Mouse (Mus musculus) heart, adult 2 months (tissue): ENCODE measurements around the gene Tgfbi. TPM values are rescaled to one million over a fixed set of nuclear protein-coding genes. Genes with fewer than 3 reads are reported as not detected.

Experiments used
- DNase-seq, 2 experiments: peaks; one replicate each; pipeline ENCODE4 v3.0.0; 2021
- H3K27ac ChIP-seq: fragments of 200-600 bp; 2 replicates; pipeline ENCODE4 v1.8.1; 2022
- H3K27me3 ChIP-seq: fragments of 200-500 bp; 2 replicates; pipeline ENCODE4 v1.6.1; 2012; ENCODE audit warnings: mild to moderate bottlenecking, low read length, inconsistent platforms, mixed read lengths; ENCODE audit not compliant: control insufficient read depth, insufficient read depth
- H3K36me3 ChIP-seq: fragments of 200-500 bp; 2 replicates; pipeline ENCODE4 v1.6.1; 2012; ENCODE audit warnings: low read length, inconsistent platforms; ENCODE audit not compliant: control insufficient read depth, insufficient read depth
- H3K4me1 ChIP-seq: fragments of 200-500 bp; 2 replicates; pipeline ENCODE4 v1.6.1; 2011; ENCODE audit warnings: low read length; ENCODE audit not compliant: control insufficient read depth, insufficient read depth
- H3K4me3 ChIP-seq: fragments of 200-600 bp; 2 replicates; pipeline ENCODE4 v1.8.1; 2022
- H3K79me2 ChIP-seq: fragments of 200-500 bp; replicated peaks from 2 replicates; pipeline ENCODE4 v1.6.1; 2012; ENCODE audit warnings: mild to moderate bottlenecking, inconsistent platforms, low read length, moderate library complexity, mixed read lengths; ENCODE audit not compliant: control insufficient read depth, insufficient read depth
- H3K9ac ChIP-seq: fragments of 200-500 bp; 2 replicates; pipeline ENCODE4 v1.6.1; 2012; ENCODE audit warnings: low read depth, mild to moderate bottlenecking, control low read depth, inconsistent platforms, low read length, mixed read lengths
- CTCF ChIP-seq: fragments of 200-600 bp; IDR thresholded peaks from 2 replicates; pipeline ENCODE4 v1.8.1; 2022; ENCODE audit warnings: antibody characterized with exemption, mild to moderate bottlenecking, moderate library complexity
- EP300 ChIP-seq: fragments of 200-500 bp; IDR thresholded peaks from 2 replicates; pipeline ENCODE4 v1.6.1; 2011; ENCODE audit warnings: low read depth, low read length, control low read depth; ENCODE audit not compliant: insufficient read depth
- POLR2A ChIP-seq: fragments of 200-500 bp; IDR thresholded peaks from 2 replicates; pipeline ENCODE4 v1.6.1; 2011; ENCODE audit warnings: mild to moderate bottlenecking, low read depth, low read length, control low read depth; ENCODE audit not compliant: insufficient read depth
- WGBS: fragments of 180-500 bp; shearing (Covaris S2); methylation state at CpG from one replicate; pipeline ENCODE4 v1.1.7; 2018; 5-methylcytosine and 5-hydroxymethylcytosine counted together
- intact Hi-C: fragments of 180-260 bp; cut with DNase I; formaldehyde crosslinking; loops from one replicate; pipeline ENCODE4 v1.15.1; 2025
- long read RNA-seq: library from polyadenylated mRNA; stranded (forward); transcript quantifications from one replicate; pipeline ENCODE4 v2.0.0, GENCODE M21; 2021
- polyA plus RNA-seq: library from polyadenylated mRNA; depleted of rRNA; stranded (reverse); fragments of >200 nt; gene quantifications from 2 replicates; pipeline ENCODE4 v1.2.3, GENCODE M21; 2012; rRNA removed
- total RNA-seq, 2 experiments: library from RNA; stranded (reverse); gene quantifications; 2 replicates each; pipeline ENCODE4 v1.2.3; 2021

Gene Tgfbi
- total RNA-seq: 10 to 100 TPM; 19.7 to 20.9 TPM
- polyA plus RNA-seq: 22.1 and 22.2 TPM in 2 replicates
- long read RNA-seq, partial matches to known transcripts: 2 of 5 reads
- long read RNA-seq, other reads (novel, unspliced or antisense): 0 of 5 reads

DNA sequence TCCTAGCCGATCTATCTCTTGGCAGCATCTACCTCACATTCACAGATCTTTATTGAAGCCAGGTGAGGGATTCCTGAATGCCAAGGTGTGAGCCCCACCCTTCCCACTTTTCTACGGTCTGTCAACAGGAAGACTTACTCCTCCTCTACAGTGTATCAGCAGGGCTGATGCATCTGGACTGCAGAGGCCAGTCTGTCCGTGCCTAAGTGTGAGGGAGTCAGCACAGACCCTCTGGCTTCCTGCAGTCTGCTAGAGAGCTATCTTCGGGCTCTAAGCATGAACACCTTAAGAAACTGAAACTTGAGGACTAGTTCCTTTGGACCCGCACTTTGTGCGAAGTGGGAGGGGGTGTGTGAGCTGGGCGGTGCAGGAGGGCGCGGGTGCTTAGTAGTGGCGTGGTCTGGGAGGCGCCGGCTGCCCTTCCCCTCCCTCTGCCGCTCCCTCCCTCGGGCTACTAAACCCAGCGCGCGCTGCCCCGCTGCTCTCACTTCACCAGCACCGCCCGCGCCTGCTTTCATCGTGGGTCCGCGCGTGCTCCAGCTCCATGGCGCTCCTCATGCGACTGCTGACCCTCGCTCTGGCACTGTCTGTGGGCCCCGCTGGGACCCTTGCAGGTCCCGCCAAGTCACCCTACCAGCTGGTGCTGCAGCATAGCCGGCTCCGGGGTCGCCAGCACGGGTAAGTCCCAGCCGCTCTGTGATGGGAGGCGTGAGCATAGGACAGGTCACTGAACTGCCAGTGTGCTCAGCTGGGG, at the start of gene Tgfbi:
Gene Tgfbi, plus strand, starts transcription at position 421 of the 754 bp plus-strand sequence.
- intact Hi-C loops: no loop called here
- peak within 1 kb of the TSS; percentile 73 for H3K9ac ChIP-seq
- DNase-seq: peak; percentile 71 to 73
- peaks cover 22% of the 10 kb centered on the region for H3K4me1 ChIP-seq
- TF ChIP-seq POLR2A (peak; percentile 38; the same call in 1 of the 2 replicates), CTCF (no peak)
- H3K27me3 ChIP-seq: peaks cover 3% of the 10 kb centered on the region; the same call in 1 of the 2 replicates
- H3K36me3 ChIP-seq: no peaks in the 10 kb centered on the region
- 3% methylated on average over 36 of the region's 36 CpGs for WGBS
- peak within 1 kb of the TSS; percentile 48 for H3K4me3 ChIP-seq
- peak within 1 kb of the TSS; percentile 38 for H3K27ac ChIP-seq
- H3K79me2 ChIP-seq: no peaks in the 10 kb centered on the region

DNA sequence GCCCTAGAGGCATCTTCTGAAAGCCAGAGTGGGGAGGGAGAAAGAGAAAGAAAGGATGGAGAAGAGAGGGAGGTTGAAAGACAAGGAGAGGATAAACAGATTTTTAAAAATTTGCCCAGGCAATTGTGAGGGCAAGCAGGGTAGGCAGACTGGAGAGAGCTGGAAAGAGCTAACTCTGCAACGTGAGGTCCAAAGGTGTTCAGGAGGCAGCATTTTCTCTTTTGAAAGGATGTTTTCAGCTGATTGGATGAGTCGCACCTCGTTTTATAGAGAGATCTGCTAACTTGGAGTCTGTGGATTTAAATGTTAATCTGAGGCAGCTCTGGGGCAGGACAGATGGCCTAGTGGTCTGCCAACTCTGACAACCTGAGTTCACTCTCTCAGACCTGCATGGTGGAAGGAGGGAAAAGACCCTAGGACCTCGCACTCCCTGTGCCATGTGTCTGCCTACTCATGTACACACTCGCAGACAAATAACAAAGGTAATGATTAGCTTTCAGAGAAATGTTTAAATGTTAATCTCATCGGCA, 49.4 kb upstream of the Tgfbi start:
- no peak overlapping the region for H3K27ac ChIP-seq
- no peak overlapping the region for H3K9ac ChIP-seq
- H3K27me3 ChIP-seq: no peaks in the 10 kb centered on the region
- H3K79me2 ChIP-seq: no peaks in the 10 kb centered on the region
- intact Hi-C loops: no loop called here
- H3K4me1 ChIP-seq: peaks cover 1% of the 10 kb centered on the region; the same call in 1 of the 2 replicates
- no peaks in the 10 kb centered on the region for H3K36me3 ChIP-seq
- no peak overlapping the region for H3K4me3 ChIP-seq
- 88% methylated on average over 6 of the region's 6 CpGs for WGBS
- no peak for TF ChIP-seq POLR2A
- no peak for TF ChIP-seq CTCF
- TF ChIP-seq EP300: no peak
- DNase-seq: no peak

DNA sequence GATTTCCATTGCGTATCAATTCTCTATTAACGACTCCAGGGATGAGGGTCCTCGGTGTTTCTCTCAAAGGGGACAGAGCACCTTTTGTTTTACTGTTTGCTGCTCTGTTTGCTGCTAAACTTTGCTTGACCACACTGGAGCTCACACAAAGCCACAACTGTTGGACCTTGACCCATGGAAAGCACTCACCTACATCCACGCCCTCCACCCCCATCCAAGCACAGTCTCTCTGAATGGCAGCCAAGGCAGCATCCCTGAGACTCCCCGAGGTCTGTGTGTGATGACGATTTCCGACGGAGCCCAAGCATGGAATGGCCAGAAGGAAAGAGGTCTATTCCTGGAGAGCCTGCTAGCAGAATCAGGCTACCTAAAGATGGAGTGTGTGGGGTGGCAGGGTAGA, 48.2 kb upstream of the Tgfbi start:
- Histone ChIP-seq H3K36me3 (no peaks in the 10 kb centered on the region), H3K27ac (no peak overlapping the region), H3K4me3 (no peak overlapping the region), H3K9ac (no peak overlapping the region), H3K27me3 (no peaks in the 10 kb centered on the region), H3K79me2 (no peaks in the 10 kb centered on the region), H3K4me1 (peaks cover 1% of the 10 kb centered on the region; the same call in 1 of the 2 replicates)
- 77% methylated on average over 8 of the region's 8 CpGs for WGBS
- DNase-seq: no peak
- TF ChIP-seq CTCF (no peak), POLR2A (no peak), EP300 (no peak)
- intact Hi-C loops: no loop called here

DNA sequence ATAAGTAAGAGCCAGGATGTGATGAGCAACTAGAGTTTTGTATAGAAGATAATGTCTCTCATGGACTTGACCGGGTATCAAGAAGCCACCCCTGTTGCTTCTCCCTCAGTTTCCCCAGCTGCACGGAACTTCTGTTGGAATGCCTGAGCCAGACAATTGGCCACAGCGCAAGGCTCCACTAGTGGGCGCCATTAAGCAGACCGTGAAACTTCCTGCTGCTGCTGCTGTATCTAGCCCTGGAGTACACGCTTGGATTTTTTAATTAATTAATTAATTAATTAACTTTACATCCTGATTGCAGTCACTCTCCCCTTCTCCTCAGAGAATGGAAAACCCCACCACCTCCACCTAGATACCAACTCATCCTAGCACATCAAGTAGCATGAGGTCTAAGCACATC, 46.2 kb upstream of the Tgfbi start:
- no peak overlapping the region for H3K27ac ChIP-seq
- 38% methylated on average over 6 of the region's 6 CpGs for WGBS

DNA sequence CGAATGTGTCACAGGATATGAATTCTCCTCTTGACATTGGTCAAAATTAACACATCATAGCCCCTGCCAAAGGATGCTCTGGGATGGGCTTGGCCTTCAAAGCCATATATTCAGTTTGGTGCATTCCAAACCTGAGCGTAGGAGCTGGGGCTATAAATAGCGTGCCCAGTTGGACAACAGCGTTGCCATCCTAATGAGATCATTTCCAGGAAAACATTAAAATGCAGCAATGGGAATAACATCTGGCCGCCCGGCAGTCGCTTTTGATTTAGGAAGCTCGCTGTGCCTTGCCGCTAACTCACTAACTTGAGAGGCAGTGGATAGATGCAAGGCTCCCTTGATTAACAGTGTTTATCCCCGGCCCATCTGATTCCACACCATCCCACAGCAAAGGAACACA, 43.0 kb upstream of the Tgfbi start:
- intact Hi-C loops: no loop called here
- 24% methylated on average over 10 of the region's 10 CpGs for WGBS
- Histone ChIP-seq H3K9ac (no peak overlapping the region), H3K4me3 (no peak overlapping the region), H3K27ac (peak overlapping the region; percentile 54), H3K4me1 (peaks cover 5% of the 10 kb centered on the region), H3K27me3 (no peaks in the 10 kb centered on the region), H3K79me2 (no peaks in the 10 kb centered on the region), H3K36me3 (no peaks in the 10 kb centered on the region)
- TF ChIP-seq CTCF (no peak), POLR2A (no peak), EP300 (peak; percentile 53; the same call in 1 of the 2 replicates)
- peak in 1 of 2 experiments; percentile 43 for DNase-seq

More for the DNA sequence above, 46.2 kb upstream of the Tgfbi start:
- H3K4me3 ChIP-seq: no peak overlapping the region
- no peak overlapping the region for H3K9ac ChIP-seq
- DNase-seq: peak; percentile 44 to 65
- no peaks in the 10 kb centered on the region for H3K79me2 ChIP-seq
- H3K27me3 ChIP-seq: no peaks in the 10 kb centered on the region
- TF ChIP-seq CTCF (peak; percentile 79), EP300 (no peak)
- intact Hi-C loops: loop anchor here (1.0 kb wide), 1 partner anchor 95 kb away; no protein-coding TSS in a partner anchor
- H3K4me1 ChIP-seq: peaks cover 5% of the 10 kb centered on the region
- no peaks in the 10 kb centered on the region for H3K36me3 ChIP-seq

DNA sequence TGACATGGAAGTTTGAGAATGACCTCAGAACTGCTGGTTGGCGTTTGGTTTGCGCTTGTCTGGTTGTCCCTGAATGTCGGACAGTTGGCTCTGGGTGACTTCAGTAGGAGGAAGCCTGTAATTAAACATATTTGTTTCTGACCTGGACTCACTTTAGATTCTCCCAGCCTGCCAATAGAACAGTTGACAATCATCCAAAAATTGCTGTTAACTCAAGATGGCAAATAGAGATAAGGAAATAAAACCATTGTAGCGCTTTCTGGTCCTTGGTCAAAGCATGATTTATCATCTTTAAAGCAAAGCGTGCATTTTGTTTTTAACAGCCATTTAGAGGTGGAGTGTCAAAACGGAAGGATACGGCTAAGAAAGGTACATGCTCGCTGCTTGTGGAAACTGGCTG, 37.7 kb upstream of the Tgfbi start:
- H3K4me1 ChIP-seq: peaks cover 19% of the 10 kb centered on the region
- no peak for DNase-seq
- intact Hi-C loops: no loop called here
- H3K4me3 ChIP-seq: no peak overlapping the region
- whole genome bisulfite sequencing: 51% methylated on average over 8 of the region's 8 CpGs
- TF ChIP-seq CTCF (no peak), EP300 (no peak), POLR2A (no peak)
- no peak overlapping the region for H3K9ac ChIP-seq
- no peaks in the 10 kb centered on the region for H3K79me2 ChIP-seq
- no peak overlapping the region for H3K27ac ChIP-seq
- H3K36me3 ChIP-seq: no peaks in the 10 kb centered on the region
- no peaks in the 10 kb centered on the region for H3K27me3 ChIP-seq
